Mouse (Mus musculus) heart, adult 2 months (tissue): Measurements from ENCODE around the gene Eddm3b.

Experiments
- CTCF ChIP-seq: fragments of 200-600 bp; IDR thresholded peaks from 2 replicates; pipeline ENCODE4 v1.8.1; 2022; ENCODE audit warnings: antibody characterized with exemption, mild to moderate bottlenecking, moderate library complexity
- EP300 ChIP-seq: fragments of 200-500 bp; IDR thresholded peaks from 2 replicates; pipeline ENCODE4 v1.6.1; 2011; ENCODE audit warnings: low read depth, low read length, control low read depth; ENCODE audit not compliant: insufficient read depth
- POLR2A ChIP-seq: fragments of 200-500 bp; IDR thresholded peaks from 2 replicates; pipeline ENCODE4 v1.6.1; 2011; ENCODE audit warnings: mild to moderate bottlenecking, low read depth, low read length, control low read depth; ENCODE audit not compliant: insufficient read depth

GRCm38 (mm10) chr14:51111966-51112365, 2.3 kb upstream of the Eddm3b start:
- TF ChIP-seq CTCF (no peak), POLR2A (no peak), EP300 (no peak)
